Mouse (Mus musculus): ENCODE results near the gene A630076J17Rik. TPM values are rescaled to one million over a fixed set of nuclear protein-coding genes. Genes with fewer than 3 reads are reported as not detected.

A630076J17Rik gene
- polyA plus RNA-seq, 1 experiment from 2014 or later = not detected

- H3K4me1 ChIP-seq = peaks cover 18% of the 10 kb centered on the region
- 44% methylated on average over 8 of the region's 8 CpGs for WGBS
- H3K9ac ChIP-seq = no peak overlapping the region
- no peaks in the 10 kb centered on the region for H3K9me3 ChIP-seq (replicated peaks)
- H3K4me2 ChIP-seq (replicated peaks) = no peak overlapping the region
- no peak overlapping the region for H3K4me3 ChIP-seq
- H3K36me3 ChIP-seq = no peaks in the 10 kb centered on the region
- peak; percentile 80 for ATAC-seq (ENCODE audit: low FRiP score)
- H3K27ac ChIP-seq = peak overlapping the region; percentile 76; the same call in 1 of the 2 replicates
- H3K27me3 ChIP-seq = no peaks in the 10 kb centered on the region
Measured at GRCm38 (mm10) chr3:107260956-107261850, 30.8 kb downstream of the A630076J17Rik start.

- no peaks in the 10 kb centered on the region for H3K36me3 ChIP-seq
- no peaks in the 10 kb centered on the region for H3K27me3 ChIP-seq
- no peak overlapping the region for H3K4me3 ChIP-seq
- 38% methylated on average over 7 of the region's 7 CpGs for WGBS
- no peak overlapping the region for H3K27ac ChIP-seq
- H3K9me3 ChIP-seq (replicated peaks) = no peaks in the 10 kb centered on the region
- H3K9ac ChIP-seq = no peak overlapping the region
- H3K4me1 ChIP-seq = peaks cover 16% of the 10 kb centered on the region
- ATAC-seq (ENCODE audit: low FRiP score) = peak; percentile 32; the same call in 1 of the 2 replicates
- no peak overlapping the region for H3K4me2 ChIP-seq (replicated peaks)
Measured at GRCm38 (mm10) chr3:107261851-107262165, 31.4 kb downstream of the A630076J17Rik start.

- H3K4me2 ChIP-seq (replicated peaks) = no peak overlapping the region
- no peaks in the 10 kb centered on the region for H3K9me3 ChIP-seq (replicated peaks)
- 0 out of 2 replicates have a peak, but pooled peaks cover 2% of the 10 kb centered on the region for H3K27me3 ChIP-seq
- no peaks in the 10 kb centered on the region for H3K36me3 ChIP-seq
- H3K9ac ChIP-seq = no peak overlapping the region
- no peak overlapping the region for H3K4me3 ChIP-seq
- H3K27ac ChIP-seq = no peak overlapping the region
- peaks cover under 1% of the 10 kb centered on the region; the same call in 1 of the 2 replicates for H3K4me1 ChIP-seq
- WGBS = 80% methylated on average over 2 of the region's 2 CpGs
- ATAC-seq (ENCODE audit: low FRiP score) = no peak
Measured at GRCm38 (mm10) chr3:107266814-107267345, 36.5 kb downstream of the A630076J17Rik start.

- H3K4me3 ChIP-seq = no peak overlapping the region
- H3K27ac ChIP-seq = no peak overlapping the region
- 95% methylated on average over 3 of the region's 3 CpGs for WGBS
- no peaks in the 10 kb centered on the region for H3K36me3 ChIP-seq
- peaks cover 10% of the 10 kb centered on the region; the same call in 1 of the 2 replicates for H3K27me3 ChIP-seq
- no peak overlapping the region for H3K4me2 ChIP-seq (replicated peaks)
- no peak overlapping the region for H3K9ac ChIP-seq
- no peaks in the 10 kb centered on the region for H3K4me1 ChIP-seq
- no peaks in the 10 kb centered on the region for H3K9me3 ChIP-seq (replicated peaks)
- no peak for ATAC-seq (ENCODE audit: low FRiP score)
Measured at GRCm38 (mm10) chr3:107272433-107272832, 42.0 kb downstream of the A630076J17Rik start.

- WGBS = 9% methylated on average over 3 of the region's 3 CpGs
- H3K9ac ChIP-seq = no peak overlapping the region
- H3K9me3 ChIP-seq (replicated peaks) = no peaks in the 10 kb centered on the region
- H3K27me3 ChIP-seq = peaks cover 7% of the 10 kb centered on the region; the same call in 1 of the 2 replicates
- no peak overlapping the region for H3K4me3 ChIP-seq
- peak; percentile 84 for ATAC-seq (ENCODE audit: low FRiP score)
- no peak overlapping the region for H3K27ac ChIP-seq
- H3K36me3 ChIP-seq = no peaks in the 10 kb centered on the region
- H3K4me2 ChIP-seq (replicated peaks) = no peak overlapping the region
- H3K4me1 ChIP-seq = peaks cover 2% of the 10 kb centered on the region; the same call in 1 of the 2 replicates
Measured at GRCm38 (mm10) chr3:107273820-107274219, 43.4 kb downstream of the A630076J17Rik start.

GRCm38 (mm10) chr3:107275351-107275750, 44.9 kb downstream of the A630076J17Rik start:
- Histone ChIP-seq H3K4me3 (no peak overlapping the region), H3K27ac (no peak overlapping the region), H3K4me2 (replicated peaks) (no peak overlapping the region), H3K36me3 (no peaks in the 10 kb centered on the region), H3K9ac (no peak overlapping the region), H3K4me1 (peaks cover 12% of the 10 kb centered on the region), H3K9me3 (replicated peaks) (no peaks in the 10 kb centered on the region), H3K27me3 (peaks cover 7% of the 10 kb centered on the region; the same call in 1 of the 2 replicates)
- no peak for ATAC-seq (ENCODE audit: low FRiP score)
- WGBS = 69% methylated on average over 5 of the region's 5 CpGs

- no peaks in the 10 kb centered on the region for H3K36me3 ChIP-seq
- H3K9me3 ChIP-seq (replicated peaks) = no peaks in the 10 kb centered on the region
- H3K4me1 ChIP-seq = peaks cover 12% of the 10 kb centered on the region
- WGBS = 55% methylated on average over 4 of the region's 4 CpGs
- H3K27ac ChIP-seq = no peak overlapping the region
- peaks cover 7% of the 10 kb centered on the region; the same call in 1 of the 2 replicates for H3K27me3 ChIP-seq
- no peak overlapping the region for H3K4me3 ChIP-seq
- H3K9ac ChIP-seq = no peak overlapping the region
- H3K4me2 ChIP-seq (replicated peaks) = no peak overlapping the region
- no peak for ATAC-seq (ENCODE audit: low FRiP score)
Measured at GRCm38 (mm10) chr3:107275996-107276395, 45.6 kb downstream of the A630076J17Rik start.

- Histone ChIP-seq H3K4me3 (no peak overlapping the region), H3K9me3 (replicated peaks) (no peaks in the 10 kb centered on the region), H3K27me3 (peaks cover 7% of the 10 kb centered on the region; the same call in 1 of the 2 replicates), H3K9ac (no peak overlapping the region), H3K36me3 (no peaks in the 10 kb centered on the region), H3K27ac (no peak overlapping the region), H3K4me2 (replicated peaks) (no peak overlapping the region), H3K4me1 (peaks cover 12% of the 10 kb centered on the region)
- WGBS = 86% methylated on average over 3 of the region's 3 CpGs
- no peak for ATAC-seq (ENCODE audit: low FRiP score)
Measured at GRCm38 (mm10) chr3:107276626-107277025, 46.2 kb downstream of the A630076J17Rik start.

GRCm38 (mm10) chr3:107278479-107279269, 48.3 kb downstream of the A630076J17Rik start, which contains the start of gene Lamtor5:
TSS of gene Lamtor5 (plus strand) at chr3:107278858.
- Histone ChIP-seq H3K9ac (peak within 1 kb of the TSS; percentile 70), H3K4me2 (replicated peaks) (peak within 1 kb of the TSS; percentile 73), H3K36me3 (peaks cover 10% of the 10 kb centered on the region), H3K27me3 (peaks cover 7% of the 10 kb centered on the region; the same call in 1 of the 2 replicates), H3K9me3 (replicated peaks) (no peaks in the 10 kb centered on the region), H3K27ac (no peak within 1 kb of the TSS), H3K4me1 (peaks cover 12% of the 10 kb centered on the region), H3K4me3 (peak within 1 kb of the TSS; percentile 82)
- ATAC-seq (ENCODE audit: low FRiP score) = peak; percentile 92
- 3% methylated on average over 43 of the region's 43 CpGs for WGBS

Other genes starting within 250 kb of the A630076J17Rik start
- gene Kcna3, start 194.4 kb upstream of the A630076J17Rik start, polyA plus RNA-seq (2016; fragmentation: Nextera tagmentation; extraction: Ambion mirVana) = 8.1 and 8.3 TPM in 2 replicates
- gene Kcna2, start 129.5 kb upstream of the A630076J17Rik start, polyA plus RNA-seq (2016; fragmentation: Nextera tagmentation; extraction: Ambion mirVana) = 0.57 and 0.67 TPM in 2 replicates
- gene Kcna10, start 47.6 kb upstream of the A630076J17Rik start, polyA plus RNA-seq (2016; fragmentation: Nextera tagmentation; extraction: Ambion mirVana) = not detected in 2 replicates
- gene Cym, start 8.9 kb upstream of the A630076J17Rik start, polyA plus RNA-seq (2016; fragmentation: Nextera tagmentation; extraction: Ambion mirVana) = not detected in 2 replicates
- gene Prok1, start 9.1 kb downstream of the A630076J17Rik start, polyA plus RNA-seq (2016; fragmentation: Nextera tagmentation; extraction: Ambion mirVana) = not detected in 2 replicates
- gene Lamtor5, start 48.2 kb downstream of the A630076J17Rik start, polyA plus RNA-seq (2016; fragmentation: Nextera tagmentation; extraction: Ambion mirVana) = 157 and 177 TPM in 2 replicates
- 5.4 and 5.5 TPM in 2 replicates for gene Slc16a4, start 60.6 kb downstream of the A630076J17Rik start, polyA plus RNA-seq (2016; fragmentation: Nextera tagmentation; extraction: Ambion mirVana)
- 14.2 and 15.3 TPM in 2 replicates for gene Rbm15, start 103.1 kb downstream of the A630076J17Rik start, polyA plus RNA-seq (2016; fragmentation: Nextera tagmentation; extraction: Ambion mirVana)
- gene Kcnc4, start 228.9 kb downstream of the A630076J17Rik start, polyA plus RNA-seq (2016; fragmentation: Nextera tagmentation; extraction: Ambion mirVana) = 0.71 and 0.73 TPM in 2 replicates

Data from hindbrain, embryonic 12.5 days (tissue).